Mouse (Mus musculus) hindbrain, embryonic 12.5 days (tissue): ENCODE measurements around the gene Trim16. TPM values are rescaled to one million over a fixed set of nuclear protein-coding genes. Genes with fewer than 3 reads are reported as not detected.

Experiments used
- ATAC-seq: fragments of 200-750 bp; cut with Nextera tagmentation; 2 replicates; pipeline ENCODE4 v1.8.0; 2017; ENCODE audit warnings: moderate TSS enrichment; ENCODE audit not compliant: low FRiP score
- H3K27ac ChIP-seq: fragments of 300-500 bp; sonication (generic); 2 replicates; pipeline ENCODE4 v1.5.1; 2016; ENCODE audit warnings: mild to moderate bottlenecking
- H3K27me3 ChIP-seq: fragments of 300-500 bp; sonication (generic); 2 replicates; pipeline ENCODE4 v1.6.1; 2016; ENCODE audit warnings: mild to moderate bottlenecking
- H3K36me3 ChIP-seq: fragments of 300-500 bp; sonication (generic); 2 replicates; pipeline ENCODE4 v1.6.1; 2016; ENCODE audit warnings: mild to moderate bottlenecking
- H3K4me1 ChIP-seq: fragments of 300-500 bp; sonication (generic); 2 replicates; pipeline ENCODE4 v1.6.1; 2016
- H3K4me2 ChIP-seq: fragments of 300-500 bp; sonication (generic); replicated peaks from 2 replicates; pipeline ENCODE4 v1.6.1; 2016; ENCODE audit warnings: mild to moderate bottlenecking
- H3K4me3 ChIP-seq: fragments of 300-500 bp; sonication (generic); 2 replicates; pipeline ENCODE4 v1.5.1; 2016; ENCODE audit warnings: mild to moderate bottlenecking
- H3K9ac ChIP-seq: fragments of 300-500 bp; sonication (generic); 2 replicates; pipeline ENCODE4 v1.6.1; 2016; ENCODE audit warnings: mild to moderate bottlenecking, moderate library complexity
- H3K9me3 ChIP-seq: fragments of 300-500 bp; sonication (generic); replicated peaks from 2 replicates; pipeline ENCODE4 v1.6.1; 2016; ENCODE audit warnings: mild to moderate bottlenecking
- WGBS: fragments of 180-500 bp; shearing (Covaris S2); methylation state at CpG from one replicate; pipeline ENCODE4 v1.1.7; 2016; 5-methylcytosine and 5-hydroxymethylcytosine counted together
- polyA plus RNA-seq: library from polyadenylated mRNA; unstranded; fragments of >200 nt; fragmentation: Nextera tagmentation; extraction: Ambion mirVana; gene quantifications from 2 replicates; pipeline ENCODE4 v1.2.1, GENCODE M21; 2016

Trim16 gene
- polyA plus RNA-seq, 1 experiment from 2014 or later = 8.0 TPM

- no peaks in the 10 kb centered on the region for H3K36me3 ChIP-seq
- WGBS = 86% methylated on average over 4 of the region's 4 CpGs
- no peak overlapping the region for H3K27ac ChIP-seq
- 0 out of 2 replicates have a peak, but pooled peaks cover 3% of the 10 kb centered on the region for H3K4me1 ChIP-seq
- no peaks in the 10 kb centered on the region for H3K27me3 ChIP-seq
- no peaks in the 10 kb centered on the region for H3K9me3 ChIP-seq
- ATAC-seq = no peak
- no peak overlapping the region for H3K4me3 ChIP-seq
- no peak overlapping the region for H3K9ac ChIP-seq
- H3K4me2 ChIP-seq = no peak overlapping the region
These were observed 56.4 kb downstream of the Trim16 start for GRCm38 (mm10) chr11:62876445-62876844.

- H3K4me1 ChIP-seq = 0 out of 2 replicates have a peak, but pooled peaks cover 3% of the 10 kb centered on the region
- 89% methylated on average over 1 of the region's 1 CpGs for WGBS
- H3K4me2 ChIP-seq = no peak overlapping the region
- H3K4me3 ChIP-seq = no peak overlapping the region
- no peak overlapping the region for H3K27ac ChIP-seq
- H3K36me3 ChIP-seq = no peaks in the 10 kb centered on the region
- no peaks in the 10 kb centered on the region for H3K27me3 ChIP-seq
- no peak for ATAC-seq
- no peaks in the 10 kb centered on the region for H3K9me3 ChIP-seq
- no peak overlapping the region for H3K9ac ChIP-seq
These were observed 57.4 kb downstream of the Trim16 start for GRCm38 (mm10) chr11:62877391-62877790.

GRCm38 (mm10) chr11:62878728-62879127 lies 58.7 kb downstream of the Trim16 start:
- WGBS = 28% methylated on average over 9 of the region's 9 CpGs
- Histone ChIP-seq H3K27ac (no peak overlapping the region), H3K36me3 (peaks cover 4% of the 10 kb centered on the region; the same call in 1 of the 2 replicates), H3K27me3 (no peaks in the 10 kb centered on the region), H3K4me3 (peak overlapping the region; percentile 79), H3K4me1 (0 out of 2 replicates have a peak, but pooled peaks cover 3% of the 10 kb centered on the region), H3K9ac (no peak overlapping the region), H3K9me3 (no peaks in the 10 kb centered on the region), H3K4me2 (peak overlapping the region; percentile 68)
- ATAC-seq = peak; percentile 36

- 2% methylated on average over 55 of the region's 55 CpGs for WGBS
- Histone ChIP-seq H3K9ac (peak within 1 kb of the TSS; percentile 85), H3K36me3 (peaks cover 11% of the 10 kb centered on the region), H3K27me3 (no peaks in the 10 kb centered on the region), H3K4me1 (0 out of 2 replicates have a peak, but pooled peaks cover 3% of the 10 kb centered on the region), H3K27ac (peak within 1 kb of the TSS; percentile 78), H3K4me3 (peak within 1 kb of the TSS; percentile 79), H3K4me2 (peak within 1 kb of the TSS; percentile 68), H3K9me3 (no peaks in the 10 kb centered on the region)
- ATAC-seq = peak; percentile 96
These were observed 59.4 kb downstream of the Trim16 start, which contains the start of gene Tvp23b for GRCm38 (mm10) chr11:62879220-62880048. Gene Tvp23b (plus strand): TSS chr11:62879455.

- H3K36me3 ChIP-seq = peaks cover 31% of the 10 kb centered on the region
- 0 out of 2 replicates have a peak, but pooled peaks cover 3% of the 10 kb centered on the region for H3K4me1 ChIP-seq
- no peak overlapping the region for H3K27ac ChIP-seq
- no peaks in the 10 kb centered on the region for H3K9me3 ChIP-seq
- WGBS = 90% methylated on average over 8 of the region's 8 CpGs
- no peak overlapping the region for H3K4me3 ChIP-seq
- H3K27me3 ChIP-seq = no peaks in the 10 kb centered on the region
- no peak overlapping the region for H3K9ac ChIP-seq
- ATAC-seq = no peak
- no peak overlapping the region for H3K4me2 ChIP-seq
These were observed 63.4 kb downstream of the Trim16 start for GRCm38 (mm10) chr11:62883407-62883806.

- no peak overlapping the region for H3K4me3 ChIP-seq
- no peaks in the 10 kb centered on the region for H3K9me3 ChIP-seq
- no peaks in the 10 kb centered on the region for H3K27me3 ChIP-seq
- no peak overlapping the region for H3K27ac ChIP-seq
- WGBS = 77% methylated on average over 5 of the region's 5 CpGs
- H3K4me1 ChIP-seq = 0 out of 2 replicates have a peak, but pooled peaks cover 1% of the 10 kb centered on the region
- H3K4me2 ChIP-seq = no peak overlapping the region
- no peak for ATAC-seq
- H3K36me3 ChIP-seq = peaks cover 42% of the 10 kb centered on the region
- H3K9ac ChIP-seq = no peak overlapping the region
These were observed 65.3 kb downstream of the Trim16 start for GRCm38 (mm10) chr11:62885323-62885722.

GRCm38 (mm10) chr11:62890796-62891195 lies 70.8 kb downstream of the Trim16 start:
- Histone ChIP-seq H3K27me3 (no peaks in the 10 kb centered on the region), H3K4me3 (no peak overlapping the region), H3K4me1 (no peaks in the 10 kb centered on the region), H3K9ac (no peak overlapping the region), H3K4me2 (no peak overlapping the region), H3K36me3 (peaks cover 50% of the 10 kb centered on the region), H3K9me3 (no peaks in the 10 kb centered on the region), H3K27ac (no peak overlapping the region)
- 87% methylated on average over 4 of the region's 4 CpGs for WGBS
- no peak for ATAC-seq

- Histone ChIP-seq H3K4me1 (no peaks in the 10 kb centered on the region), H3K4me2 (no peak overlapping the region), H3K4me3 (no peak overlapping the region), H3K27me3 (no peaks in the 10 kb centered on the region), H3K9me3 (no peaks in the 10 kb centered on the region), H3K27ac (no peak overlapping the region), H3K9ac (no peak overlapping the region), H3K36me3 (peaks cover 48% of the 10 kb centered on the region)
- WGBS = 96% methylated on average over 11 of the region's 11 CpGs
- ATAC-seq = no peak
These were observed 71.7 kb downstream of the Trim16 start for GRCm38 (mm10) chr11:62891763-62892162.

Other genes with a start within 250 kb of the Trim16 start
- gene Trpv2, start 245.7 kb upstream of the Trim16 start, polyA plus RNA-seq = 10.8 and 14.3 TPM in 2 replicates
- gene Lrrc75a, start 171.7 kb upstream of the Trim16 start, polyA plus RNA-seq = 18.0 and 19.1 TPM in 2 replicates
- 34.5 and 38.7 TPM in 2 replicates for gene Mmgt2, start 171.6 kb upstream of the Trim16 start, polyA plus RNA-seq
- gene Zfp287, start 88.3 kb upstream of the Trim16 start, polyA plus RNA-seq = 20.8 and 21.1 TPM in 2 replicates
- not detected in 2 replicates for gene Gm10428, start 67.1 kb upstream of the Trim16 start, polyA plus RNA-seq
- gene Zfp286, start 30.8 kb upstream of the Trim16 start, polyA plus RNA-seq = 31.2 and 31.9 TPM in 2 replicates
- 0.25 and 0.40 TPM in 2 replicates for gene Fbxw10, start 26.8 kb downstream of the Trim16 start, polyA plus RNA-seq
- gene Tvp23b, start 59.2 kb downstream of the Trim16 start, polyA plus RNA-seq = 49.5 and 51.7 TPM in 2 replicates
- not detected in 2 replicates for gene Cdrt4, start 131.0 kb downstream of the Trim16 start, polyA plus RNA-seq
- not detected in 2 replicates for gene Tekt3, start 241.4 kb downstream of the Trim16 start, polyA plus RNA-seq